Mouse (Mus musculus) gastrocnemius, postnatal 25 days (tissue): Measurements from ENCODE around the gene Cd300a. TPM values are rescaled to one million over a fixed set of nuclear protein-coding genes. Genes with fewer than 3 reads are reported as not detected.

Experiments
- DNase-seq: peaks from one replicate; pipeline ENCODE4 v3.0.0; 2022
- total RNA-seq, 2 experiments: library from RNA; stranded (reverse); gene quantifications; 1 replicate in 1 of 2; 2 replicates in 1 of 2; pipeline ENCODE4 v1.2.3; 2021

Gene Cd300a
- total RNA-seq, 2 experiments from 2014 or later, result 0.43 to 0.72 TPM

- DNase-seq, result peak; percentile 82
Measured at GRCm38 (mm10) chr11:114866486-114867360, 23.1 kb upstream of the Cd300a start.

GRCm38 (mm10) chr11:114867361-114868235 lies 22.2 kb upstream of the Cd300a start:
- no peak for DNase-seq

- no peak for DNase-seq
Measured at GRCm38 (mm10) chr11:114868280-114868679, 21.6 kb upstream of the Cd300a start.

GRCm38 (mm10) chr11:114869787-114870186 lies 20.1 kb upstream of the Cd300a start:
- DNase-seq, result no peak

GRCm38 (mm10) chr11:114871540-114871939 lies 18.3 kb upstream of the Cd300a start:
- no peak for DNase-seq

- peak; percentile 18 for DNase-seq
Measured at GRCm38 (mm10) chr11:114873022-114873817, 16.6 kb upstream of the Cd300a start.

GRCm38 (mm10) chr11:114874226-114875145 lies 15.4 kb upstream of the Cd300a start:
- DNase-seq, result no peak

- no peak for DNase-seq
Measured at GRCm38 (mm10) chr11:114875301-114875801, 14.5 kb upstream of the Cd300a start.

GRCm38 (mm10) chr11:114876176-114876575 lies 13.7 kb upstream of the Cd300a start:
- no peak for DNase-seq

- DNase-seq, result no peak
Measured at GRCm38 (mm10) chr11:114876621-114877020, 13.2 kb upstream of the Cd300a start.

- no peak for DNase-seq
Measured at GRCm38 (mm10) chr11:114877145-114877544, 12.7 kb upstream of the Cd300a start.

GRCm38 (mm10) chr11:114879666-114880065 lies 10.2 kb upstream of the Cd300a start:
- DNase-seq, result no peak

- no peak for DNase-seq
Measured at GRCm38 (mm10) chr11:114880185-114880584, 9.7 kb upstream of the Cd300a start.

- no peak for DNase-seq
Measured at GRCm38 (mm10) chr11:114880589-114880988, 9.3 kb upstream of the Cd300a start.

GRCm38 (mm10) chr11:114883251-114883789 lies 6.5 kb upstream of the Cd300a start:
- DNase-seq, result no peak

GRCm38 (mm10) chr11:114884380-114885100 lies 5.3 kb upstream of the Cd300a start:
- no peak for DNase-seq

- no peak for DNase-seq
Measured at GRCm38 (mm10) chr11:114890542-114890941, 701 bp downstream of the Cd300a start.

GRCm38 (mm10) chr11:114896085-114896484 lies 6.2 kb downstream of the Cd300a start:
- no peak for DNase-seq

- DNase-seq, result peak; percentile 52
Measured at GRCm38 (mm10) chr11:114898026-114898425, 8.2 kb downstream of the Cd300a start.

- DNase-seq, result no peak
Measured at GRCm38 (mm10) chr11:114903224-114903623, 13.4 kb downstream of the Cd300a start.
